Mouse (Mus musculus) c-Kit-negative CD71-positive TER-119-positive erythroid progenitor cells, embryonic 14.5 days (primary cell): ENCODE measurements around the gene Svs5.

Experiments used
- DNase-seq: peaks from one replicate; pipeline ENCODE4 v3.0.0-alpha.2; 2013; ENCODE audit warnings: low read depth, low spot score

Gene Svs5

GRCm38 (mm10) chr2:164377478-164378426 lies 45.2 kb downstream of the Svs5 start:
- DNase-seq, result no peak

- DNase-seq, result no peak
Observed at GRCm38 (mm10) chr2:164381726-164382125, 49.2 kb downstream of the Svs5 start.

- DNase-seq, result no peak
Observed at GRCm38 (mm10) chr2:164382971-164383370, 50.4 kb downstream of the Svs5 start.
